Comparison of ENCODE assay signal across 19 mouse cellular contexts in the genomic region with DNA sequence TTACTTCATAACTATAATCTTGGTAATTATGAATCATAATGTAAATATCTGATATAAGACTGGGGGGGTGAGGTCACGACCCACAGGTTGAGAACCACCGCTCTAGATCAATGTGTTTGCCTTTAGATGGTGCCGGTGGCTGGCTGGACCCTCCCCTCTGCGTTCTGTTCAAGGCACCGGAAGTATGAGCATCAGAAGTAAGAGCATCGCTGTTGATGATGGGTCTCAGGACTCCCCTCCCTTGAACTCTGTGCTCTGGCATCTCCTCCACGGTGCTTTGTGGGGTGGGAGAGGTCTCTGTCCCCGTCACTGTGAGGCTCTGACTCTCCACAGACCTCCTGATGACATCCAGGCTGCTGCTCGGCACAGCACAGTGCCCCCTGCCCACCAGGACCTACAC.
DNase-seq lines count a peak whose midpoint lies in the region; ATAC-seq lines count a peak whose summit lies in the region.
"Had no signal": no experiment of that assay in that cellular context is flagged by ENCODE, and none has a peak within 500 bp of the region (broad histone marks: within the 10 kb centered on the region; RNA-seq: fewer than 3 reads in every experiment).

No protein-coding gene starts in this region.

- DNase-seq in CD4-positive, CD25-positive, alpha-beta regulatory T cell, adult 2 months (ENCODE audit: low read depth, low spot score): peak; percentile 73
- peak; percentile 66 for DNase-seq in T-cell, adult 2 months (ENCODE audit: low spot score)
- DNase-seq in adrenal gland, adult 2 months: no peak
- no peak for DNase-seq in natural killer cell, adult 2 months (ENCODE audit: low spot score in 2 of 2)
- DNase-seq in embryo, embryonic 10 days (ENCODE audit: low spot score): no peak
- DNase-seq: adrenal gland, postnatal 14 days; cerebellum, adult 11-12 months; cerebellum, adult 8-10 months; cerebellum, postnatal 10 days; cerebellum, postnatal 36 days; gastrocnemius, postnatal 36 days; heart, adult 2 months; heart, postnatal 14 days; heart, postnatal 4 days; kidney, adult 11 months had no signal

- ATAC-seq in inflammation-experienced regulatory T-cells, adult 6 months: peak; percentile 46
- ATAC-seq: forebrain, embryonic 14.5 days; hindbrain, postnatal 0 days; intestine, embryonic 15.5 days had no signal

Comparison
In these comparisons a context has a peak if more than half of its experiments do, and no peak if none do; other contexts are left out.
1. DNase-seq: peak in CD4-positive, CD25-positive, alpha-beta regulatory T cell, adult 2 months (single experiment) and T-cell, adult 2 months (single experiment); none in adrenal gland, adult 2 months (single experiment), natural killer cell, adult 2 months (0 of 2) and embryo, embryonic 10 days (single experiment).